Mouse (Mus musculus): ENCODE data around the gene Shank1. TPM values are rescaled to one million over a fixed set of nuclear protein-coding genes. Genes with fewer than 3 reads are reported as not detected.

Shank1 gene
- polyA plus RNA-seq, 1 experiment from 2014 or later, result 4.6 TPM

GRCm38 (mm10) chr7:44307261-44308020, 2.6 kb upstream of the Shank1 start:
- no peak for DNase-seq (ENCODE audit: low spot score)
- no peaks in the 10 kb centered on the region for H3K9me3 ChIP-seq
- no peak overlapping the region for H3K27ac ChIP-seq
- H3K36me3 ChIP-seq, result 0 out of 2 replicates have a peak, but pooled peaks cover under 1% of the 10 kb centered on the region
- H3K4me1 ChIP-seq (replicated peaks), result peaks cover 55% of the 10 kb centered on the region
- H3K27me3 ChIP-seq (ENCODE audit: insufficient read depth, poor library complexity, severe bottlenecking), result peaks cover 67% of the 10 kb centered on the region
- WGBS, result 50% methylated on average over 9 of the region's 9 CpGs
- H3K4me3 ChIP-seq, result no peak overlapping the region

GRCm38 (mm10) chr7:44310285-44310877, 328 bp downstream of the Shank1 start:
- 0 out of 2 replicates have a peak, but pooled peaks cover 12% of the 10 kb centered on the region for H3K36me3 ChIP-seq
- H3K9me3 ChIP-seq, result no peaks in the 10 kb centered on the region
- peak overlapping the region; percentile 88 for H3K27ac ChIP-seq
- H3K4me3 ChIP-seq, result peak overlapping the region; percentile 64
- WGBS, result 0% methylated on average over 40 of the region's 40 CpGs
- peaks cover 84% of the 10 kb centered on the region for H3K27me3 ChIP-seq (ENCODE audit: insufficient read depth, poor library complexity, severe bottlenecking)
- no peak for DNase-seq (ENCODE audit: low spot score)
- H3K4me1 ChIP-seq (replicated peaks), result peaks cover 47% of the 10 kb centered on the region

- Histone ChIP-seq H3K27ac (peak overlapping the region; percentile 88), H3K36me3 (0 out of 2 replicates have a peak, but pooled peaks cover 12% of the 10 kb centered on the region), H3K9me3 (no peaks in the 10 kb centered on the region), H3K4me3 (peak overlapping the region; percentile 64), H3K27me3 (ENCODE audit: insufficient read depth, poor library complexity, severe bottlenecking) (peaks cover 80% of the 10 kb centered on the region), H3K4me1 (replicated peaks) (peaks cover 40% of the 10 kb centered on the region)
- WGBS, result under 1% methylated on average over 38 of the region's 38 CpGs
- DNase-seq (ENCODE audit: low spot score), result peak; percentile 59
Observed at GRCm38 (mm10) chr7:44310878-44311712, 1.0 kb downstream of the Shank1 start.

GRCm38 (mm10) chr7:44311713-44312304, 1.8 kb downstream of the Shank1 start:
- no peak for DNase-seq (ENCODE audit: low spot score)
- Histone ChIP-seq H3K9me3 (no peaks in the 10 kb centered on the region), H3K4me1 (replicated peaks) (peaks cover 33% of the 10 kb centered on the region), H3K4me3 (peak overlapping the region; percentile 64), H3K27me3 (ENCODE audit: insufficient read depth, poor library complexity, severe bottlenecking) (peaks cover 80% of the 10 kb centered on the region), H3K36me3 (0 out of 2 replicates have a peak, but pooled peaks cover 12% of the 10 kb centered on the region), H3K27ac (peak overlapping the region; percentile 88; the same call in 1 of the 2 replicates)
- 8% methylated on average over 6 of the region's 6 CpGs for WGBS

- Histone ChIP-seq H3K9me3 (no peaks in the 10 kb centered on the region), H3K36me3 (0 out of 2 replicates have a peak, but pooled peaks cover 12% of the 10 kb centered on the region), H3K4me3 (no peak overlapping the region), H3K27ac (no peak overlapping the region), H3K27me3 (ENCODE audit: insufficient read depth, poor library complexity, severe bottlenecking) (peaks cover 73% of the 10 kb centered on the region), H3K4me1 (replicated peaks) (peaks cover 32% of the 10 kb centered on the region)
- no peak for DNase-seq (ENCODE audit: low spot score)
- WGBS, result 66% methylated on average over 16 of the region's 16 CpGs
Observed at GRCm38 (mm10) chr7:44312484-44312883, 2.4 kb downstream of the Shank1 start.

- no peak for DNase-seq (ENCODE audit: low spot score)
- Histone ChIP-seq H3K9me3 (no peaks in the 10 kb centered on the region), H3K4me1 (replicated peaks) (no peaks in the 10 kb centered on the region), H3K4me3 (no peak overlapping the region), H3K27ac (no peak overlapping the region), H3K27me3 (ENCODE audit: insufficient read depth, poor library complexity, severe bottlenecking) (peaks cover 20% of the 10 kb centered on the region), H3K36me3 (peaks cover 28% of the 10 kb centered on the region; the same call in 1 of the 2 replicates)
- 35% methylated on average over 4 of the region's 4 CpGs for WGBS
Observed at GRCm38 (mm10) chr7:44317913-44318312, 7.9 kb downstream of the Shank1 start.

GRCm38 (mm10) chr7:44320886-44321285, 10.8 kb downstream of the Shank1 start:
- Histone ChIP-seq H3K27ac (0 out of 2 replicates have a peak overlapping the region, but pooled peaks have one; percentile 31), H3K36me3 (peaks cover 21% of the 10 kb centered on the region; the same call in 1 of the 2 replicates), H3K4me3 (no peak overlapping the region), H3K27me3 (ENCODE audit: insufficient read depth, poor library complexity, severe bottlenecking) (peaks cover 8% of the 10 kb centered on the region), H3K4me1 (replicated peaks) (no peaks in the 10 kb centered on the region), H3K9me3 (no peaks in the 10 kb centered on the region)
- no peak for DNase-seq (ENCODE audit: low spot score)
- 54% methylated on average over 8 of the region's 8 CpGs for WGBS

GRCm38 (mm10) chr7:44322290-44322689, 12.2 kb downstream of the Shank1 start:
- peaks cover 21% of the 10 kb centered on the region; the same call in 1 of the 2 replicates for H3K36me3 ChIP-seq
- WGBS, result 81% methylated on average over 1 of the region's 1 CpGs
- no peak overlapping the region for H3K4me3 ChIP-seq
- DNase-seq (ENCODE audit: low spot score), result no peak
- peaks cover 9% of the 10 kb centered on the region for H3K4me1 ChIP-seq (replicated peaks)
- H3K27me3 ChIP-seq (ENCODE audit: insufficient read depth, poor library complexity, severe bottlenecking), result peaks cover 4% of the 10 kb centered on the region
- no peaks in the 10 kb centered on the region for H3K9me3 ChIP-seq
- no peak overlapping the region for H3K27ac ChIP-seq

- Histone ChIP-seq H3K27me3 (ENCODE audit: insufficient read depth, poor library complexity, severe bottlenecking) (peaks cover 13% of the 10 kb centered on the region), H3K36me3 (0 out of 2 replicates have a peak, but pooled peaks cover 1% of the 10 kb centered on the region), H3K9me3 (no peaks in the 10 kb centered on the region), H3K4me1 (replicated peaks) (peaks cover 10% of the 10 kb centered on the region), H3K27ac (peak overlapping the region; percentile 9; the same call in 1 of the 2 replicates), H3K4me3 (no peak overlapping the region)
- DNase-seq (ENCODE audit: low spot score), result no peak
- 55% methylated on average over 6 of the region's 6 CpGs for WGBS
Observed at GRCm38 (mm10) chr7:44326614-44327013, 16.6 kb downstream of the Shank1 start.

- Histone ChIP-seq H3K27me3 (ENCODE audit: insufficient read depth, poor library complexity, severe bottlenecking) (peaks cover 57% of the 10 kb centered on the region), H3K4me3 (no peak overlapping the region), H3K36me3 (no peaks in the 10 kb centered on the region), H3K27ac (no peak overlapping the region), H3K4me1 (replicated peaks) (peaks cover 24% of the 10 kb centered on the region), H3K9me3 (no peaks in the 10 kb centered on the region)
- 75% methylated on average over 3 of the region's 3 CpGs for WGBS
- DNase-seq (ENCODE audit: low spot score), result no peak
Observed at GRCm38 (mm10) chr7:44332336-44332735, 22.3 kb downstream of the Shank1 start.

GRCm38 (mm10) chr7:44334139-44334538, 24.1 kb downstream of the Shank1 start:
- H3K27me3 ChIP-seq (ENCODE audit: insufficient read depth, poor library complexity, severe bottlenecking), result peaks cover 70% of the 10 kb centered on the region
- peaks cover 28% of the 10 kb centered on the region for H3K4me1 ChIP-seq (replicated peaks)
- no peak overlapping the region for H3K4me3 ChIP-seq
- H3K9me3 ChIP-seq, result no peaks in the 10 kb centered on the region
- no peak overlapping the region for H3K27ac ChIP-seq
- DNase-seq (ENCODE audit: low spot score), result no peak
- 77% methylated on average over 14 of the region's 14 CpGs for whole genome bisulfite sequencing
- H3K36me3 ChIP-seq, result no peaks in the 10 kb centered on the region

Data from hindbrain, embryonic 10.5 days (tissue).